Mouse (Mus musculus): ENCODE data around the gene Nt5dc2. TPM values are rescaled to one million over a fixed set of nuclear protein-coding genes. Genes with fewer than 3 reads are reported as not detected.

Nt5dc2 gene
- total RNA-seq, 2 experiments from 2014 or later = 90.7 to 136 TPM

GRCm38 (mm10) chr14:31165991-31166630, 35.3 kb downstream of the Nt5dc2 start:
- ATAC-seq (replicated peaks; ENCODE audit: poor library complexity) = peak; percentile 86

GRCm38 (mm10) chr14:31166827-31167226, 36.0 kb downstream of the Nt5dc2 start:
- ATAC-seq (replicated peaks; ENCODE audit: poor library complexity) = no peak

- no peak for ATAC-seq (replicated peaks; ENCODE audit: poor library complexity)
Observed at GRCm38 (mm10) chr14:31168425-31168824, 37.6 kb downstream of the Nt5dc2 start, which contains the start of gene Stab1. Gene Stab1, minus strand, starts transcription at chr14:31168641.

- ATAC-seq (replicated peaks; ENCODE audit: poor library complexity) = no peak
Observed at GRCm38 (mm10) chr14:31169508-31169907, 38.7 kb downstream of the Nt5dc2 start.

- ATAC-seq (replicated peaks; ENCODE audit: poor library complexity) = no peak
Observed at GRCm38 (mm10) chr14:31170963-31171362, 40.1 kb downstream of the Nt5dc2 start.

GRCm38 (mm10) chr14:31171386-31171785, 40.5 kb downstream of the Nt5dc2 start:
- ATAC-seq (replicated peaks; ENCODE audit: poor library complexity) = no peak

GRCm38 (mm10) chr14:31171821-31172220, 41.0 kb downstream of the Nt5dc2 start:
- no peak for ATAC-seq (replicated peaks; ENCODE audit: poor library complexity)

GRCm38 (mm10) chr14:31172781-31173455, 42.1 kb downstream of the Nt5dc2 start:
- ATAC-seq (replicated peaks; ENCODE audit: poor library complexity) = no peak

GRCm38 (mm10) chr14:31173537-31173936, 42.7 kb downstream of the Nt5dc2 start:
- ATAC-seq (replicated peaks; ENCODE audit: poor library complexity) = no peak

- no peak for ATAC-seq (replicated peaks; ENCODE audit: poor library complexity)
Observed at GRCm38 (mm10) chr14:31177287-31177686, 46.4 kb downstream of the Nt5dc2 start.

GRCm38 (mm10) chr14:31177715-31178114, 46.9 kb downstream of the Nt5dc2 start:
- no peak for ATAC-seq (replicated peaks; ENCODE audit: poor library complexity)

- no peak for ATAC-seq (replicated peaks; ENCODE audit: poor library complexity)
Observed at GRCm38 (mm10) chr14:31179677-31180365, 49.0 kb downstream of the Nt5dc2 start.

GRCm38 (mm10) chr14:31181512-31181911, 50.7 kb downstream of the Nt5dc2 start:
- ATAC-seq (replicated peaks; ENCODE audit: poor library complexity) = no peak

GRCm38 (mm10) chr14:31182786-31183290, 52.0 kb downstream of the Nt5dc2 start:
- no peak for ATAC-seq (replicated peaks; ENCODE audit: poor library complexity)

GRCm38 (mm10) chr14:31183541-31183940, 52.7 kb downstream of the Nt5dc2 start:
- ATAC-seq (replicated peaks; ENCODE audit: poor library complexity) = 0 out of 2 replicates have a peak, but pooled peaks have one; percentile 11

GRCm38 (mm10) chr14:31184195-31184594, 53.3 kb downstream of the Nt5dc2 start:
- no peak for ATAC-seq (replicated peaks; ENCODE audit: poor library complexity)

GRCm38 (mm10) chr14:31186656-31187055, 55.8 kb downstream of the Nt5dc2 start:
- ATAC-seq (replicated peaks; ENCODE audit: poor library complexity) = no peak

Other genes with a start within 250 kb of the Nt5dc2 start
- gene Itih4, start 244.6 kb upstream of the Nt5dc2 start, total RNA-seq (2015) = not detected in 2 replicates
- not detected in 2 replicates for gene Itih4, start 244.6 kb upstream of the Nt5dc2 start, total RNA-seq (2017)
- not detected in 2 replicates for gene Itih3, start 207.3 kb upstream of the Nt5dc2 start, total RNA-seq (2015)
- not detected in 2 replicates for gene Itih3, start 207.3 kb upstream of the Nt5dc2 start, total RNA-seq (2017)
- gene Itih1, start 187.8 kb upstream of the Nt5dc2 start, total RNA-seq (2015) = not detected in 2 replicates
- gene Itih1, start 187.8 kb upstream of the Nt5dc2 start, total RNA-seq (2017) = not detected in 2 replicates
- gene Nek4, start 179.7 kb upstream of the Nt5dc2 start, total RNA-seq (2015) = 8.5 and 8.8 TPM in 2 replicates
- gene Nek4, start 179.7 kb upstream of the Nt5dc2 start, total RNA-seq (2017) = 12.2 and 13.8 TPM in 2 replicates
- 54.2 and 64.4 TPM in 2 replicates for gene Glt8d1, start 129.7 kb upstream of the Nt5dc2 start, total RNA-seq (2015)
- gene Glt8d1, start 129.7 kb upstream of the Nt5dc2 start, total RNA-seq (2017) = 29.2 and 37.7 TPM in 2 replicates
- gene Spcs1, start 129.4 kb upstream of the Nt5dc2 start, total RNA-seq (2015) = 257 and 280 TPM in 2 replicates
- gene Spcs1, start 129.4 kb upstream of the Nt5dc2 start, total RNA-seq (2017) = 105 TPM in 2 replicates
- 75.4 and 82.4 TPM in 2 replicates for gene Pbrm1, start 111.9 kb upstream of the Nt5dc2 start, total RNA-seq (2015)
- 52.3 and 80.5 TPM in 2 replicates for gene Pbrm1, start 111.9 kb upstream of the Nt5dc2 start, total RNA-seq (2017)
- 365 and 481 TPM in 2 replicates for gene Gnl3, start 111.9 kb upstream of the Nt5dc2 start, total RNA-seq (2015)
- gene Gnl3, start 111.9 kb upstream of the Nt5dc2 start, total RNA-seq (2017) = 301 and 405 TPM in 2 replicates
- gene Smim4, start 2.1 kb upstream of the Nt5dc2 start, total RNA-seq (2015) = 93.8 and 125 TPM in 2 replicates
- gene Smim4, start 2.1 kb upstream of the Nt5dc2 start, total RNA-seq (2017) = 45.3 and 89.8 TPM in 2 replicates
- gene Stab1, start 37.6 kb downstream of the Nt5dc2 start, total RNA-seq (2015) = 3.2 and 6.7 TPM in 2 replicates
- gene Stab1, start 37.6 kb downstream of the Nt5dc2 start, total RNA-seq (2017) = 0.44 and 0.87 TPM in 2 replicates
- 0.94 TPM in 1 of 2 replicates, not detected in the other for gene Tnnc1, start 77.3 kb downstream of the Nt5dc2 start, total RNA-seq (2015)
- gene Tnnc1, start 77.3 kb downstream of the Nt5dc2 start, total RNA-seq (2017) = 0.54 and 0.87 TPM in 2 replicates
- gene Nisch, start 85.9 kb downstream of the Nt5dc2 start, total RNA-seq (2015) = 94.2 and 113 TPM in 2 replicates
- gene Nisch, start 85.9 kb downstream of the Nt5dc2 start, total RNA-seq (2017) = 69.7 and 88.2 TPM in 2 replicates
- gene Sema3g, start 86.8 kb downstream of the Nt5dc2 start, total RNA-seq (2015) = 0.02 TPM in 1 of 2 replicates, not detected in the other
- gene Sema3g, start 86.8 kb downstream of the Nt5dc2 start, total RNA-seq (2017) = 0.04 TPM in 1 of 2 replicates, not detected in the other
- gene Phf7, start 120.3 kb downstream of the Nt5dc2 start, total RNA-seq (2015) = 14.9 and 16.4 TPM in 2 replicates
- 9.0 and 11.4 TPM in 2 replicates for gene Phf7, start 120.3 kb downstream of the Nt5dc2 start, total RNA-seq (2017)
- gene Bap1, start 120.4 kb downstream of the Nt5dc2 start, total RNA-seq (2015) = 24.9 and 27.2 TPM in 2 replicates
- 36.3 and 46.4 TPM in 2 replicates for gene Bap1, start 120.4 kb downstream of the Nt5dc2 start, total RNA-seq (2017)
- 0.12 and 0.27 TPM in 2 replicates for gene Dnah1, start 192.8 kb downstream of the Nt5dc2 start, total RNA-seq (2015)
- gene Dnah1, start 192.8 kb downstream of the Nt5dc2 start, total RNA-seq (2017) = 0.04 and 0.07 TPM in 2 replicates
- gene Capn7, start 205.6 kb downstream of the Nt5dc2 start, total RNA-seq (2015) = 56.8 and 59.6 TPM in 2 replicates
- gene Capn7, start 205.6 kb downstream of the Nt5dc2 start, total RNA-seq (2017) = 52.7 and 62.3 TPM in 2 replicates

Data from megakaryocyte progenitor cell, adult 5-6 weeks (primary cell).